ENCODE assay signal across 8 mouse cellular contexts in the genomic region with DNA sequence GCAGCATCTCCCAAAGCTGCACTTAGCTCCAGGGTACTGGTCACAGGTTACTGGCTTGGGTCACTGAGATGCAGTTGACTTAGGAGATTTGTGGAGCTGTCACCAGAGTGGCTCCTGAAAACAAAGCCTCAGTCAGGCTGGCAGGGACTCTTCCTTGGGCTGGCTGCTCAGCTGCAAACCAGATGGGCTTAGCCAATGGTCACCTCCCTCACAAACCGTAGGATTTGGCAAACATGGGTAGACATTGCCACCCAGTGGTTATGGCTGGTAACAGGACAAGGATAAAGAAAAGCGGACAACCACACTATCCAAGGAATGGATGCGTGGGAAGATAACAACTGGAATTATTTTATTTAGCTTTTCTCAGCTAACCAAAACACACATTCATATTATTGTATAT. TPM values are rescaled to one million over a fixed set of nuclear protein-coding genes. Genes with fewer than 3 reads are reported as not detected.
DNase-seq lines count a peak whose midpoint lies in the region; ATAC-seq and TF ChIP-seq lines count a peak whose summit lies in the region.

No protein-coding gene starts in this region.

- WGBS in embryonic facial prominence, embryonic 11.5 days, result 9% methylated on average over 3 of the region's 3 CpGs
- WGBS in kidney, adult 2 months, result 10% methylated on average over 3 of the region's 3 CpGs
- WGBS in limb, embryonic 10.5 days, result 7% methylated on average over 3 of the region's 3 CpGs
- WGBS in midbrain, embryonic 12.5 days, result 6% methylated on average over 3 of the region's 3 CpGs
- 3% methylated on average over 3 of the region's 3 CpGs for WGBS in stomach, embryonic 14.5 days

- H3K4me2 ChIP-seq in embryonic facial prominence, embryonic 11.5 days (ENCODE audit: low read depth, low read length), result no peak overlapping the region
- H3K4me2 ChIP-seq in midbrain, embryonic 12.5 days (replicated peaks), result no peak overlapping the region
- no peak overlapping the region for H3K4me2 ChIP-seq in stomach, embryonic 14.5 days (replicated peaks; ENCODE audit: low read depth, low read length)

- H3K27me3 ChIP-seq in embryonic facial prominence, embryonic 11.5 days (ENCODE audit: control insufficient read depth, insufficient read depth, low read length), result no peaks in the 10 kb centered on the region
- no peaks in the 10 kb centered on the region for H3K27me3 ChIP-seq in kidney, adult 2 months (replicated peaks; ENCODE audit: control insufficient read depth, insufficient read depth, low read length)
- H3K27me3 ChIP-seq in limb, embryonic 10.5 days (ENCODE audit: low read depth, poor library complexity, severe bottlenecking), result peaks cover 52% of the 10 kb centered on the region
- peaks cover 18% of the 10 kb centered on the region for H3K27me3 ChIP-seq in midbrain, embryonic 12.5 days
- no peaks in the 10 kb centered on the region for H3K27me3 ChIP-seq in stomach, embryonic 14.5 days (ENCODE audit: control insufficient read depth, insufficient read depth, low read length)

- peak; percentile 81 for ATAC-seq in embryonic facial prominence, embryonic 11.5 days (replicated peaks; ENCODE audit: insufficient number of reproducible peaks, low FRiP score, low TSS enrichment, low read depth)
- peak; percentile 83 for ATAC-seq in midbrain, embryonic 12.5 days (ENCODE audit: low FRiP score, low read depth)
- ATAC-seq in stomach, embryonic 14.5 days (ENCODE audit: insufficient number of reproducible peaks, insufficient read depth, low FRiP score, low read depth), result peak; percentile 65; the same call in 1 of the 2 replicates

- H3K9ac ChIP-seq in embryonic facial prominence, embryonic 11.5 days (replicated peaks; ENCODE audit: low read length), result no peak overlapping the region
- no peak overlapping the region for H3K9ac ChIP-seq in midbrain, embryonic 12.5 days (replicated peaks)
- no peak overlapping the region for H3K9ac ChIP-seq in stomach, embryonic 14.5 days (replicated peaks; ENCODE audit: low read depth, low read length)

- H3K36me3 ChIP-seq in embryonic facial prominence, embryonic 11.5 days (replicated peaks; ENCODE audit: control insufficient read depth, insufficient read depth, low read depth, low read length), result no peaks in the 10 kb centered on the region
- H3K36me3 ChIP-seq in kidney, adult 2 months (ENCODE audit: control insufficient read depth, insufficient read depth, low read length), result no peaks in the 10 kb centered on the region
- no peaks in the 10 kb centered on the region for H3K36me3 ChIP-seq in limb, embryonic 10.5 days
- H3K36me3 ChIP-seq in midbrain, embryonic 12.5 days, result no peaks in the 10 kb centered on the region
- no peaks in the 10 kb centered on the region for H3K36me3 ChIP-seq in stomach, embryonic 14.5 days (ENCODE audit: control insufficient read depth, insufficient read depth, low read length)

- DNase-seq in 3T3-L1 (ENCODE audit: low read depth, low spot score), result peak; percentile 91
- peak; percentile 78 for DNase-seq in adrenal gland, postnatal 10 days
- peak; percentile 90 for DNase-seq in embryonic facial prominence, embryonic 11.5 days (ENCODE audit: low spot score)
- DNase-seq in heart, adult 11 months, result peak; percentile 94
- peak; percentile 54 for DNase-seq in kidney, adult 2 months
- DNase-seq in limb, embryonic 10.5 days (ENCODE audit: low spot score), result peak; percentile 92

- H3K4me1 ChIP-seq in embryonic facial prominence, embryonic 11.5 days (ENCODE audit: control insufficient read depth, insufficient read depth, low read length), result no peaks in the 10 kb centered on the region; the same call in 1 of the 2 replicates
- no peaks in the 10 kb centered on the region for H3K4me1 ChIP-seq in kidney, adult 2 months (ENCODE audit: control insufficient read depth, insufficient read depth, low read length)
- H3K4me1 ChIP-seq in limb, embryonic 10.5 days, result peaks cover 40% of the 10 kb centered on the region
- H3K4me1 ChIP-seq in midbrain, embryonic 12.5 days, result peaks cover 4% of the 10 kb centered on the region; the same call in 1 of the 2 replicates
- no peaks in the 10 kb centered on the region for H3K4me1 ChIP-seq in stomach, embryonic 14.5 days (ENCODE audit: control insufficient read depth, insufficient read depth, low read length)

- H3K9me3 ChIP-seq in embryonic facial prominence, embryonic 11.5 days (replicated peaks; ENCODE audit: control insufficient read depth, low read length), result no peaks in the 10 kb centered on the region
- H3K9me3 ChIP-seq in limb, embryonic 10.5 days (replicated peaks), result no peaks in the 10 kb centered on the region
- no peaks in the 10 kb centered on the region for H3K9me3 ChIP-seq in midbrain, embryonic 12.5 days
- H3K9me3 ChIP-seq in stomach, embryonic 14.5 days (ENCODE audit: control insufficient read depth, low read depth, low read length), result no peaks in the 10 kb centered on the region

- H3K27ac ChIP-seq in embryonic facial prominence, embryonic 11.5 days (replicated peaks; ENCODE audit: low read depth, low read length), result no peak overlapping the region
- no peak overlapping the region for H3K27ac ChIP-seq in kidney, adult 2 months (ENCODE audit: insufficient read depth, low read depth, low read length)
- peak overlapping the region; percentile 76; the same call in 1 of the 2 replicates for H3K27ac ChIP-seq in limb, embryonic 10.5 days
- H3K27ac ChIP-seq in midbrain, embryonic 12.5 days (replicated peaks), result no peak overlapping the region
- no peak overlapping the region; the same call in 1 of the 2 replicates for H3K27ac ChIP-seq in stomach, embryonic 14.5 days (ENCODE audit: low read length)

- TF ChIP-seq CTCF in kidney, adult 2 months (conservative IDR thresholded peaks at IDR 0.05; ENCODE audit: insufficient read depth, insufficient read length, low read depth, low read length), result peak; percentile 80

- no peak for TF ChIP-seq POLR2A in kidney, adult 2 months (IDR thresholded peaks at IDR 0.05; ENCODE audit: low read depth, low read length)

- H3K4me3 ChIP-seq in embryonic facial prominence, embryonic 11.5 days (ENCODE audit: low read depth, low read length), result no peak overlapping the region
- H3K4me3 ChIP-seq in kidney, adult 2 months (ENCODE audit: insufficient read depth, low read depth, low read length), result no peak overlapping the region
- no peak overlapping the region for H3K4me3 ChIP-seq in limb, embryonic 10.5 days
- H3K4me3 ChIP-seq in midbrain, embryonic 12.5 days, result no peak overlapping the region
- H3K4me3 ChIP-seq in stomach, embryonic 14.5 days (ENCODE audit: low read depth, low read length), result no peak overlapping the region

RNA-seq across cellular contexts. Expression of a gene that starts 10.3 kb away (rescaled TPM):
- total RNA-seq in adrenal gland, postnatal 10 days (2021), result 10 to 100 TPM; 32.7 to 34.1 TPM
- polyA plus RNA-seq in embryonic facial prominence, embryonic 11.5 days (2014; fragmentation: Nextera tagmentation; extraction: Ambion mirVana), result 33.4 and 33.9 TPM in 2 replicates
- polyA plus RNA-seq in kidney, adult 2 months (2012; rRNA removed), result 16.5 and 20.9 TPM in 2 replicates
- 41.5 and 46.9 TPM in 2 replicates for polyA plus RNA-seq in limb, embryonic 10.5 days (2016; fragmentation: Nextera tagmentation; extraction: Ambion mirVana)
- polyA plus RNA-seq in midbrain, embryonic 12.5 days (2016; fragmentation: Nextera tagmentation; extraction: Ambion mirVana), result 35.5 and 37.1 TPM in 2 replicates
- polyA plus RNA-seq in stomach, embryonic 14.5 days (2014; fragmentation: Nextera tagmentation; extraction: Ambion mirVana), result 24.2 and 28.3 TPM in 2 replicates
